Mouse (Mus musculus): ENCODE results near the gene Rps6ka2.
"Not testable (repeated sequence)": the region's sequence is repeated elsewhere in the genome, so short reads cannot be mapped to it uniquely, and the experiment has no call there.

The Rps6ka2 gene

DNA sequence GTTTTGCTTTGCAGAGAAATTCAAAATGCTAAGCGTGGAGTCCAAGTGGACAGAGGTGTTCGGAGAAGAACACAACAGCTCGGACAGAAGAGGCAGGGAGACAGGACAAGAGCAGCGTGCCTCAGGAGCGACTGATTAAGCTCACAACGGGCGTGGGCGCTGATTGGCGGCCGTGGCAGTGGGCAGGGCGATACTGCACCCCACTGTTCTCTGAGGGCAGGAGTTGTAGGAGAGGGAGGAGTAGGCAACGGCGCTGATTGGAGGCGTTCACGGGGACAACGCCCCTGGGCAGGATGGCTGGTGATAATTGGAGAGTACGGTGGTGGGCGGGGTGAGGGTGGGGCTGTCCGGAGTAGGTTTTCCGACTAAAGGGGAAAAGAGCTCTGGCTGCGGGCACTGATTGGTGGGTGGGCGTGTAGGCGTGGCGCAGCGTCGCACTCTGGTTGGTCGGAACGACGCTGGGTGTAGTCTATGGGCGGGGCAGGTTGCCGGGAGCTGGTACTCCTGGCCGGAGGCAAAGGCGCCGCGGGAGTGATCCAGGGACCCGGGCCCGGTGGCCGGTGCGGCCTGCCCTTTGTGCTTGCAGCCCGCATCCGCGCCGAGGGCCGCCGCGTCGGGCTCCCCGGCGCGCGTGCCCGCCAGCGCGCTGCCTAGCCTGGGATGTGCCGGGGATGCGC, at the start of gene Rps6ka2:
Gene Rps6ka2, plus strand, starts transcription at position 489 of the 677 bp plus-strand sequence.
- peak; percentile 95 for DNase-seq (ENCODE audit: low read depth, low spot score)

- DNase-seq (ENCODE audit: low read depth, low spot score), result not testable (repeated sequence)
These were observed 49.1 kb upstream of the Rps6ka2 start for GRCm38 (mm10) chr17:7120835-7121234.

GRCm38 (mm10) chr17:7122554-7122953, 47.4 kb upstream of the Rps6ka2 start:
- not testable (repeated sequence) for DNase-seq (ENCODE audit: low read depth, low spot score)

- not testable (repeated sequence) for DNase-seq (ENCODE audit: low read depth, low spot score)
These were observed 43.4 kb upstream of the Rps6ka2 start for GRCm38 (mm10) chr17:7126475-7126874.

GRCm38 (mm10) chr17:7134002-7134401, 35.9 kb upstream of the Rps6ka2 start:
- DNase-seq (ENCODE audit: low read depth, low spot score), result not testable (repeated sequence)

GRCm38 (mm10) chr17:7135277-7135676, 34.6 kb upstream of the Rps6ka2 start:
- not testable (repeated sequence) for DNase-seq (ENCODE audit: low read depth, low spot score)

GRCm38 (mm10) chr17:7138186-7138925, 31.6 kb upstream of the Rps6ka2 start:
- no peak for DNase-seq (ENCODE audit: low read depth, low spot score)

GRCm38 (mm10) chr17:7140399-7141174, 29.3 kb upstream of the Rps6ka2 start:
- no peak for DNase-seq (ENCODE audit: low read depth, low spot score)

- DNase-seq (ENCODE audit: low read depth, low spot score), result no peak
These were observed 27.5 kb upstream of the Rps6ka2 start for GRCm38 (mm10) chr17:7142367-7142766.

DNA sequence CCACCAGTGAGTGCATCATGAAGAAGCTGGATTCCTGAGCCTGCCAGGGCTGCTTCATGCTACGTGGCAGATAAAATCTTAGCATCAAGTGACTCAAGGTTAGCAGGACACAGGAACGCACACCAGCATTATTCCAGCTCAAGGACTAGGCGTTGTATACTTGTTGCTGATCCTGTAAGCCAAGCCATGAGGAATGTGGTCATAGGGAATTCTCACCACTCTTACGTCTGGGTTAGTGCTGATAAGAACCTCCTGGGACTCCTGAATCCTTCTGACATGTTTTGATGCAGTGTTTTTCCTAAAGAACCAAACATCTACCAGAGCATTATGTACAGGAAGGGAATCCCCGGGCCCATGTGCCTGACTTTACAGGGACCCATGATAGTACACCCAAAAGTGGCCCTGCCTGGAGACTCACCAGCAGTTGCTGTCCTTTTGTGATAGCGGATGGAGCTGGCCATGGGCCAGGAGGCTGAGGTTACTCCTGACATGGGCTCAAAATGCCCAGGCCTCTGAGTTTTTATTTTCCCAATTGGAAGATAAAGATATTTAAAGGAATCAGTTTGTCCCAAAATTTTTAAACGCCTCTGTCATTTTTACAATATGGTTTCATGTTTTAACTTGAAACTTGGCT, 25.9 kb upstream of the Rps6ka2 start:
- DNase-seq (ENCODE audit: low read depth, low spot score), result no peak

DNA sequence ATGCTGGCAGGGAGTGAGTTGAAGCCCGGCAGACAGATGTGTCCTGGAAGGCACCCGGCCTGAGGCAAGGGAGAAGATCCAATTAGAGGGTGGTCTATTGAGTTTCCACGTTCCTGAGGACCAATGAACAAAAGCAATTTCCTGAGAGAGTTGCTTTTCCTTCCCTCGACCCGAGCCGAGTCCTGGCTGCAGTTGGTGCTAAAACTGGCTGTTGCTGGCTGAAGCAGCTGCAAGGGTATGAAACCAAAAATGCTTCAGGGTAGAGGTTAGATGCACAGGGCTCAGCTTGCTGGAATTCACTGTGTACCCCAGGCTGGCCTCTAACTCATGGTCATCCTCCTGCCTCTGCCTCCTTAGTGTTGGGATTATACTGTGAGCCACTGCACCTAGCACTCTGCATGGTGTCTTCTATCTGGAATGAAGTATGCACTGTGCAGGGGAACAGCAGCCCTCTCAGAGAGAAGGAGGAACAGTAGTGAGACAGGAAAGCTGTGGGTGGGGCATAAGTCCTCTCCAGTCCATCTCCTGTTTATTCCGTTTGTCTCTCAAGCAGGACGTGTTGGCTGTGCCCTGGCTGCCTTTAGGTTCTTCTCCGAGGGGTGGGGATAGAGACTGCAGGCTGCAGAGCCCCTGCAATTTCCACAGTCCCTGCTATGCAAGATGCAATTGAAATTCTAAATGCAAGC, 24.4 kb upstream of the Rps6ka2 start:
- DNase-seq (ENCODE audit: low read depth, low spot score), result no peak

DNA sequence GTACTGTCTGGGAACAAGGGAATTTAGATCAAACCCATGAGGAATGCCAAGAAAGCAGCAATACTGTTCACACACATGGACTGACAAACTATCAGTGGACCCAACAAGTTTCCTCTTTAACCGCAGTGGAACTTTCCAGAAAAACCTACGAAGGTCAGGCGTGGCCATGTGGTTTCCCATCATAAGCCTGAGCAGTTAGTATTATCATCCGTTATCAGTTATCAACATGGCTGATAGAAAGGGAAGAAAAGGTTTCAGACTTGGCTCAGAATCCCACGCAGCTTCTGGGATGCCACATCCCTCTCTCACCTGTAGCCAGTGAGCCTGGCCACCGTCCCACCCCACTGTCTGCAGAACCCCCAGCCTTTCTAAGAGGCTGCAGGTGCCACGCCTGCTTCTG, 23.4 kb upstream of the Rps6ka2 start:
- no peak for DNase-seq (ENCODE audit: low read depth, low spot score)

- no peak for DNase-seq (ENCODE audit: low read depth, low spot score)
These were observed 22.0 kb upstream of the Rps6ka2 start for GRCm38 (mm10) chr17:7147920-7148321.

- no peak for DNase-seq (ENCODE audit: low read depth, low spot score)
These were observed 20.4 kb upstream of the Rps6ka2 start for GRCm38 (mm10) chr17:7149328-7150195.

DNA sequence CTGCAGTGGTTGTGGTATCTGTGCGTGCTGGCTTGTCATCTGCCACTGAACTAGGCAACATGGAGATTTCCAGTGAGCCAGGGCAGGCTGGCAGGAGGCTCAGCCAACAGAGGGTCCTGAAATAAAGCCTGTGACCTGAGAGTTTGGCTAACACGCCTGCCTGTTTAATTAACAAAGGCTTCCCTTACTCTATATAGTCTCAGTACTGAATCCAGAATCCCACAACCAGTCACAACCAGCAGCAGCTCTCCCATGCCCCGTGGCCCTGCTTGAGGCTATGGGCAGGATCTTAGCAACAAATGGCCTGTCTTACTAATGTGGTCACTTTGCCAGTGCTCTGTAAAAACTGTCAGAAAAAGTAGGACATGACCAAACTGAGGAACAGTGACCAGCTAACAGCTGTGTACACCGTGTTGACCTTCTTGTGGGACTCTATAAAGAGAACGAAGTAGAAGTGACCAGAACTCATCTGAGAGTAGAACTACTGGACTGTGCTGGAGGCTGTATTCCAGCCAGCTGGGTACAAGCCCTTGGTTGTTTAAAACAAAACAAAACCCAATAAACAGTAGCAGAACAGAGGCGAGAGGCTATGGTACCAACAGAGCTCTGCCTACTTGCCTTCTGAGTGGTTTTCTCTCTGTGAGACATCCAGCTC, 18.3 kb upstream of the Rps6ka2 start:
- no peak for DNase-seq (ENCODE audit: low read depth, low spot score)

DNA sequence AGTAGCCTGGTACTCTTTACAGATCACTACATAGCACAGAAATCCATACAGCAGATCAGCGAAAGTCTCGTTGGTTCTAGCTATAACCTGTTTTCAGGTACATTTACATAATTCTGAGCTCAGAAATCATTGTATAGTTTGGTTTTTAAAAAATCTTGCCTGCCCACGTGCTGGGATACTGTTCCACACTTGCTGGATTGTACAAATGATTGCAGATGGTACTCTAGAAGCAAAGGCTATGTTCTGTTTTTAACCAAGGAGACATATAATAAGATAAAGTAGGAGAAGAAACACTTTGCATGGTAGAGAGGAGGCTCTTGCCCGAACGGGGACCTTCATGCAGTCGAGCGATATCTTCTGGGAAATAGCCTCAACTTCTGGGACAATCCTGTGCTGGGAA, 17.3 kb upstream of the Rps6ka2 start:
- DNase-seq (ENCODE audit: low read depth, low spot score), result no peak

DNA sequence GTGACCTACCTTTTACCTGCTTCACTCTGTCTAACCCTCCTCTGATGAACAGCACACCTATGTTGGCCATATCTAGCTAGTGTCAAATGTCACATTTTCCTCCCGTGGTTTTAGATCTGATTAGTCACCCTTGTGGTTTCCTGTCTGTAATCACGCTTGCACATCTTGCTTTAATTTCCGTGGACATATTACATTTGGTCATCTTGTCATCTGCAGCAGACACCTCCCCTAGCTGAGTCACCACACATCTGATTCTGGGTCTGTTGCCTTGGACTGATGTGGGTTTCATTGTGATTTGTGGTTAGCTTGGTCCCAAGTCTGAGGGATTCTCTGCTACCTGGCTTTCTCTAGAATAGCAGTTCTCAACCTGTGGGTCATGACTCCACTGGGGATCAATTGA, 6.0 kb upstream of the Rps6ka2 start:
- no peak for DNase-seq (ENCODE audit: low read depth, low spot score)

DNA sequence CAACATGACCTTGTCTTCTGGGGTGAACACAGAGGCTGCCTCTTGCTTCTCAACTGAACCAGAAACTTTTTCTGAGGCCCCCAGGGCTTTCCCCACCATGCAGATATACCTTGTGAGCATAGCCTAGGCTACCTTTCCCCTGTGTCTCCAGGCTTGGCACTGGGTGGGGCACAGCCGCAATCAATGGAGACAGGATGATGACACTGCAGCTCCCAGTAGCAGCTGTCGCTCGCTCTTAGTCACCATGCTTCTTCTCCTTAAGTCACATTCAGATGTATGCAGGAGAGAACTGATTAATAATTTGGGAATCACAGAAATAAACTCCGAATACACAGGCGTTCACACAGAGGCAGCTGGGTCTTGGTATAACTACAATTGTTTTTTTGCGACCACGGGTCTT, 4.4 kb upstream of the Rps6ka2 start:
- DNase-seq (ENCODE audit: low read depth, low spot score), result no peak

DNA sequence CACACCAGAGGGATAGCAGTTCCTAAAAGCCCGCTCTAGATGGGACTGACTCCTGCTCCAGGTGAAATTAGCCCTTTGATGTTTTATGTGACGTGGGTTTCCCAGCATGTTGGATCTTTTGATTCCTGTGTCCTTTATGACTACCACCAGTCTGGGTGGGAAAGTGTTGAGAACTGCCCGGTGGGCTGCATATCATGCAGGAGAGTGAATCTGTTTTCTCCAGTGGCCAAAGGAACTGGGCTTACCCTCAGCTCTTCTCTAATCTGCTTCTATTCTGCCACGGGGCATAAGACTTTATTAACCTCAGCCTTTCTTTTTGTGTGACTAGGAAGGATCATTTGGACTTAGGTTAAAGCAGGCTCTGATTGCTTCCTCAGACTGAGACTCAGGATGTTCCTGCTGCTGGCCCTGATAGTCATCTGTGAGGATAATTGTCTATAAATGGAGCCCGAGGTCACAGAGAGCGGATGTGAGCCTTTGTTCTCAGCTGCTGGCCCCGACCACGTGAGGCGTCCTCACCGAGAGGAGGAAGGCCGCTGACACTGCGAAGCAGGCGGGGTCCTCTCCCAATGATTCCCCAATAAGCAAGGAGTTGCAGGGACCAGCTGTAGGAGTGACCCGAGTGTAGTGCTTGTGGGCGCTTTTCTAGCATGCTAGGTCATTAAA, 821 bp upstream of the Rps6ka2 start:
- DNase-seq (ENCODE audit: low read depth, low spot score), result peak; percentile 62
